Mouse (Mus musculus) gastrocnemius, adult 8-10 months (tissue): Measurements from ENCODE around the gene H2-Ab1. TPM values are rescaled to one million over a fixed set of nuclear protein-coding genes. Genes with fewer than 3 reads are reported as not detected.
"Not testable (repeated sequence)": the region's sequence is repeated elsewhere in the genome, so short reads cannot be mapped to it uniquely, and the experiment has no call there.

Source experiments
- DNase-seq, 2 experiments: peaks; one replicate each; pipeline ENCODE4 v3.0.0; 2022; ENCODE audit warnings: low spot score in 2 of 2
- total RNA-seq, 4 experiments: library from RNA; stranded (reverse); gene quantifications; 2 replicates each; pipeline ENCODE4 v1.2.4; 2022

Gene H2-Ab1
- 1 to 10 TPM; 2.3 to 4.7 (median 3.9) TPM for total RNA-seq

DNA sequence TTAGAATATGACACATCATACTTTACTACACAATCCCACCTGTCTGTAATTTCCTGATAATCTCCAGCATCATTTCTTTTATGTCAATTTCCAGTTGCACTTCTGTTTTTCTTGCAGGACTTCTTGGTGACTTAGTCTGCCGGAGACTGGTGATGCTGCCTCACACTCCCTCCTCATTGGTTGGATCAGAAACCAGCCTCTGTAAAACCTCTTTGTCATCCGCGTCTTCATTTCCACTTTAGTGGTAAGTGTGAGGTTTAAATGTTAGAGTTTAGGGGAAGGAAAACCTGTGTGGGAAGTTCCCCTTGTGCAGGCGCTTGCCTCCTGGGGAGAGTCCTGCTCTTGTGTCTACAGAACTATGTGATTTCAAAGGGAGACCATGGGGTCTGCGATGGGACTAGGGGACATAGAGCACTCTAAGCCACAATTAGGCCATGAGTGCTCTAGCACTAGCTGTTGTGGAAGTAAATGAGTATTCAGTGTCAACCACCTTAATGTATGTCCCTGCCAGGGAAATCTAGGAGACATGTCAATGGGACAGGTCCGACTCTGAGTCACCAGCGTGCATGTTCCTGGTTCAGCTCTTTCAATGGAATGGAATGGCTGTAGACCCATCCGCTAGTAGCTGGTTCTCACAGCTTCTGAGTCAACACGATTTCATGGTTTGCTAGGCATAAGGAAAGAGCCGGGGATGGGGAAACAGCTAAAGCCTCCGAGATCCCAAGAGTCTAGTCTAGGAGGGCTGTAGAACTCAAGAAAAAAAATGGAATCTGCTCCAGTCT, at the start of gene H2-Ab1:
Gene H2-Ab1, plus strand, starts transcription at position 96 of the 782 bp plus-strand sequence.
- DNase-seq = peak; percentile 41 to 42

DNA sequence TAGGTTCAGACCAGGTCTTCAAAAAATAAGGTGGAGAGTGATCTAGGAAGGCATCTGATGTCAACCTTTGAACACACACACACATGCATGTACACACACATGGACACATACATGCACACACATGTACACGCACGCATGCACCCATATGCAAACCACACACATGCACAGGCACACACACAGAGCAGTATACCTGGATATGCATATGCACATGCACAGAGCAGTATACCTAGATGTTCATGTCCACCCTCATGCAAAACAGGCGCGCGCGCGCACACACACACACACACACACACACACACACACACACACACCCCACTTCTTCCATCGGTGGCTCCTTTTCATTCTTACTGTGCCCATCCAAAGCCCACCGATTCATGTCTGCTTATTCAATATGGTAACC, 49.6 kb upstream of the H2-Ab1 start:
- peak in 1 of 2 experiments; percentile 2 for DNase-seq

DNA sequence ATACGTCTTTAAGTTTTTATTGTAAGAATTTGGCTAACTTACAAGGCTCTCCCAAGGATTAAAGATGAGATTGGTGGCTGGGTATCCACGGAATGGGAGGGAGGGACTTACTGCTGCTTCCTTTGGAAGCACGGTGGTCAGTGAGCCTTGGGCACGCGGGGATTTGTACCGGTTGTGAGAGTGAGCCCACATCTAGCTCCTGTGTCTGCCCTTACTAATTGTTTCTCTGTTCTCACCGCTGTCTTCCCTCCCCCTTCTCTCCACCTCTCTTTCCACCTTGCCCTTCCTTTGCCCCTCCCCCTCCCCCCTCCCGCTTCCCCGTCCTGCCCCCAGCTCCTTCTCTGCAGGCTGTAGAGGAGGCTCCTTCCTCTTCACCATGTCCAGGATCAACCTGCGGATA, 49.1 kb upstream of the H2-Ab1 start:
- peak in 1 of 2 experiments; percentile 1 for DNase-seq

DNA sequence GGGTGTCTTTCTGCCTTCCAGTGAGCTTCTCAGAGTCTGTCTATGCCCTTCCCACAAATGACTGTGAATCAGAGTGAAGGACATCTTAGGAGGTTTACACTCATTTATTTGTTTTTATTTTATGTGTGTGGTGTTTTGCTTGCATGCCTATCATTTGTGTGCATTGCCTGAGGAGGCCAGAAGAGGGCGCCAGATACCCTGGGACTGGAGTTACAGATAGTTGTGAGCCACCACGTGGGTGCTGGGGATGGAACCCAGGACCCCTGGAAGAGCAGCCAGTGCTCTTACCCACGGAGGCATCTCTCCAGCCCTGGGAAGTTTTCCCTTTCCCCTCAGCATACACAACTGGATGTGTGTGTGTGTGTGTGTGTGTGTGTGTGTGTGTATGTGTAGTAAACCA, 47.8 kb upstream of the H2-Ab1 start:
- DNase-seq = no peak

DNA sequence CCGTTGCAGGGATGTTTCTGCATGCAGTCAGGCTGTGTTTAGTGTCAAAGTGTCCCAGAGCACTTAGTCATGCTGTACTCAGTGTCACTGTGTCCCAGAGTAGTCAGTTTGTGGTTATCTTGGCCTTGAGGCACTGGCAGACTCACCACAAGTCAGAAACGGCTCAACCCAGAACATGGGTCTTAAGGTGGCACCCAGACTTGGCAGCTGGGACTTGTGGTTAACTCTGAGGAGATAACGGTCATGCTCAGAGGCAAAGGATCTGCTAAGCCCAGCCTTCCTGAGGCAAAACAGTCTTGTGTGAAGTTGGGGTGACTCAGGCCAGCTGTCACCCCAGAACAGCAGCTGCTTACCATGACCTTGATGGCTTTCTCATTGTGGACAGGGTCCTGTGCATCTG, 46.9 kb upstream of the H2-Ab1 start:
- peak in 1 of 2 experiments; percentile 1 for DNase-seq

DNA sequence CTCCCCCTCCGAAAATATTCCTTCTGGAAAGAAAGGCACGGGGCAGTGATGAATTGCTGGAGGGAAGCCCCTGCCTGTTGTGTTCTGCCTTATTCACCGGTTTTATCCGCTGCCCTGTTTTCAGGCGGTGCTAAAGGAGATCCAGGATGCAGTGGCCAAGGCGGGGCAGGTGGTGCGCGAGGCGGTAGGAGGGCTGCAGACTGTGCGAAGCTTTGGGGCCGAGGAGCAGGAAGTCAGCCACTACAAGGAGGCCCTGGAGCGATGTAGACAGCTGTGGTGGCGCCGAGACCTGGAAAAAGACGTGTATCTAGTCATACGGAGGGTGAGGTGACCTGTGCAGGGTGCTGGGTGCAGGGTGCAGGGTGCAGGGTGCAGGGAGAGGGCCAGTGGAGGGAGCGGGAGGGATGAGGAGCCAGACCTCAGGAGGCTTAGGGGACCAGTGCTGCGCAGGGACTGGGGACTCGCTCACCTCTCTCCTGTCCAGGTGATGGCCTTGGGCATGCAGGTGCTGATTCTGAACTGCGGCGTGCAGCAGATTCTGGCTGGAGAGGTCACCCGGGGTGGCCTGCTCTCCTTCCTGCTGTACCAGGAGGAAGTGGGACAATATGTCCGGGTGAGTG, 45.6 kb upstream of the H2-Ab1 start:
- DNase-seq = no peak

DNA sequence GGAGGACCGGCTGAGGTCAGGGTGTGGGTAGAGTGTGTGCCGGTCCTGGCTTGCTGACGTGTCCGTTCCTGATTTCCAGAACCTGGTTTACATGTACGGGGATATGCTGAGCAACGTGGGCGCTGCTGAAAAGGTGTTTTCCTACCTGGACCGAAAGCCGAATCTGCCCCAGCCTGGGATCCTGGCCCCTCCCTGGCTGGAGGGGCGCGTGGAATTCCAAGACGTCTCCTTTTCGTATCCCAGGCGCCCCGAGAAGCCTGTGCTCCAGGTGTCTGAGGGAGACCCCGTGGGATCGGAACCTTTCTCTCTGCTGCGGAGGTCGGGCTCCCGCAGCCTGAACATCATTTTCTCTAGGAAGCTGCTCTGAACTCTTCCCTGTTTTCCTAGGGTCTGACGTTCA, 43.6 kb upstream of the H2-Ab1 start:
- DNase-seq = no peak

DNA sequence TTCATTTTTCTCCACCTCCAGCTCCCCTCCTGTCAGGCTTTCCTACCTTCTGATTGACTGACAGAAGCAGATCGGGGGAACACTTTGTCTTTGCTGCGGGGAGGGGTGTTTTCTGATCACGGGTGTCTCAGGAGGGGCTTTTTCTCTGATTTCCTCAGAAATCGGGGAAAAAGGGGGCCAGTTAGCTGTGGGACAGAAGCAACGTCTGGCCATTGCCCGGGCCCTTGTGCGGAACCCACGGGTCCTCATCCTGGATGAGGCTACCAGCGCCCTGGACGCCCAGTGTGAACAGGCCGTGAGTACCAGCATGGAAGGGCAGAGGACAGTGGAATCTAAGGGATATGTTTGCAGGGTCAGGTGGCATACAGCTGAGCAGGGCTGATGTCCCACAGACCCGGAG, 42.3 kb upstream of the H2-Ab1 start:
- no peak for DNase-seq

DNA sequence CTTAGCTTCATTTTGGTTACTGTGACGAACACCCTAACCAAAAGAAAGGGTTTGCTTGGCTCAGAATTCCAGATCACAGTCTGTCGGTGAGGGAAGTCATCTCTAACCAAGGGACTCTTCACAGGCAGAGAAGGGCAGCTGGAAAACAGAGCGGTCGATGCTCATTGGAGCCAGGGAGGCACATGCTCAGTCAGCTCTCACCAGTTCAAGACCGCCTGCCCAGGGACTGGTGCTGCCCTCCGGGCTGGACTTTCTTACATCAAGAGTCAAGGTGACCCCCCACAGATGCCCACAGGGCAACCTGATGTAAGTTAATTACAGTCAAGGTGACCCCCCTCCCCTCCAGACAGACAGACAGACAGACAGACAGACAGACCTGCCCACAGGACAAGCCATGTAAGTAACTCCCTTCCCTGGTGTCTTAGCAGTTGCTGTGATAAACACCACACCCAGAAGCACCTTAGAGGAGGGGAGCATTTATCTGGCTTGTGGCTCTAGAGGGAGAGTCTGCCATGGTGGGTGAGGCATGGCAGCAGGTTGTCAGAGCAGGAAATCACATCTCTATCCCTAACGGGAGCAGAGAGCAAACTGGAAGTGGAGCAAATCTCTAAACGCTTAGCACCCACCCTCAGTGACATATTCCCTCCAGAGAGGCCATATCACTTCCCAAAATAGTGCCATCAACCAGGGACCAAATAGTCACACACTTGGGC, 40.1 kb upstream of the H2-Ab1 start:
- DNase-seq = no peak

DNA sequence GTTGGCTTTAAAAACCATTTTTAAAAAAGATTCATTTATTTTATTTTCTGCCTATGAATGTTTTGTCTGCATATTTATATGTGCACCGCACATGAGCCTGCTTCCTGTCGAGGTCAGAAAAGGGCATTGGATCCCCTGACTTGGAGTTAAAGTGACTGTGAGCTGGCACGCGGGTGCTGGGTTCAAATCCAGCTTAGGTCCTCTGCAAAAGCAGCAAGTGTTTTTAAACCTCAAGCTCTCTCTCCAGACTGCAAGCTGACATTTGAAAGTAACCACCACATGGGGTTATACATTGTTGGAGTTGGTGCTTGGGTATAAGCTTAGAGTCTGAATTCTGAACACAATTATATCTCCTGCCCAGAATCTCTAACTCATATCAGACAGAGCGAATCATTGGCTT, 39.5 kb upstream of the H2-Ab1 start:
- no peak for DNase-seq

DNA sequence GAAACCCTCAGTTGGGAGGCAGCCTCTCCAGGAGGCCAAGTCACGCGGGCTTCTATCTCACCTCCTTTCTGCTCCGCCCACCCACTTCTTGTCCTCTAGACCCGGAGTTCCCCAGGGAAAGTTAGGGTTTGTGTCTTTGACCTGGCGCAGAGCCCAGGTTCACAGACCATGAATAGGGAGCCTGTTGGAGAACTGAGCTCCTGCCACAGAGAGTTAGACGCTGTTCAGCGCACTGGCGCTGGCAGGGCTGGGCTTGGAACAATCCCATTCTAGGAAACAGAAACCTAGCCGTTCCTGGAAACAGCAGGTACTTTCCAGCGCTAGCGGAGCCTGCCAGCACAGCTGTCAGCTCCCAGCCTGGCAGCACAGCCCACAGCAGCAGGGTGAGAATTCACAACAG, 38.8 kb upstream of the H2-Ab1 start:
- DNase-seq = peak; percentile 79 to 86

DNA sequence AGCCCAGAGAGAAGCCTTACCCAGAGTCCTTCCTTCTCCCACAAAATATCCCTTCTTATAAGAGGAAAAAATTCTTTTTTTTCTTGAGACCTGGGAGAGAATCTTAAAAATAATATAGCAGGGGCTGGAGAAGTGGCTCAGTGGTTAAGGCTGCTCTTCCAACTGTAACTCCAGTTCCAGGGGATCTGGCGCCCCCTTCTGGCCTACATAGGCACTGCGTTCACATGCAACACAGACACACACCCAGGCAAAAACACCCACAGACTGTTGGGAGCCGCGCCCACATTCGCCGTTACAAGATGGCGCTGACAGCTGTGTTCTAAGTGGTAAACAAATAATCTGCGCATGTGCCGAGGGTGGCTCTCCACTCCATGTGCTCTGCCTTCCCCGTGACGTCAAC, 38.4 kb upstream of the H2-Ab1 start:
- DNase-seq = peak; percentile 46 to 48

DNA sequence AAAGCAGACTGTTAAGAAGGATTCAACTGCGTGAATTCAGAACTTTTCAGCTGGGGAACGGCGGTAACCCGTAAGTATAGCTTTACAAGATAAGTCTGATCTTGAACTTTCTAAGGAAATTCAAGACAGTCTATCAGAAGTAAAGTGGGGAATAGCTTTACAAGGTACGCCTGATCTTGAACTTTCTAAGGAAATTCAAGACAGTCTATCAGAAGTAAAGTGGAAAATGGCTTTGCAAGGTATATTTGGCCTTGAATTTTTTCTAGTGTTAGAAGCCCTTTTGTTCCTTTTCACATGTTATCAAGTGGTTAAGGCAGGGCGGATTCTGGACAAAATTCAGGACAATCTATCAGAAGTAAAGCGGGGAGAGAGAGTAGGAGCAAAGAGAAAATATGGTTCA, 37.7 kb upstream of the H2-Ab1 start:
- DNase-seq = not testable (repeated sequence)

DNA sequence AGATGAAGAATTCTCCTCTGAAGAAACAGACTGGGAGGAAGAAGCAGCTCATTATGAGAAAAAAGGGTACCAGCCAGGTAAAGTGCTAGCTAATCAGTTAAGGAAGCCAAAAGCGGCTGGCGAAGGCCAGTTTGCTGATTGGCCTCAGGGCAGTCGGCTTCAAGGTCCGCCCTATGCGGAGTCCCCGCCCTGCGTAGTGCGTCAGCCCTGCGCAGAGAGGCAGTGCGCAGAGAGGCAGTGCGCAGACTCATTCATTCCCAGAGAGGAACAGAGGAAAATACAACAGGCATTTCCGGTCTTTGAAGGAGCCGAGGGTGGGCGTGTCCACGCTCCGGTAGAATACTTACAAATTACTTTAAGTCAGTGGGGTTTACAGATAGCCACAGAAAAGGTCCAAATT, 37.1 kb upstream of the H2-Ab1 start:
- DNase-seq = not testable (repeated sequence)

DNA sequence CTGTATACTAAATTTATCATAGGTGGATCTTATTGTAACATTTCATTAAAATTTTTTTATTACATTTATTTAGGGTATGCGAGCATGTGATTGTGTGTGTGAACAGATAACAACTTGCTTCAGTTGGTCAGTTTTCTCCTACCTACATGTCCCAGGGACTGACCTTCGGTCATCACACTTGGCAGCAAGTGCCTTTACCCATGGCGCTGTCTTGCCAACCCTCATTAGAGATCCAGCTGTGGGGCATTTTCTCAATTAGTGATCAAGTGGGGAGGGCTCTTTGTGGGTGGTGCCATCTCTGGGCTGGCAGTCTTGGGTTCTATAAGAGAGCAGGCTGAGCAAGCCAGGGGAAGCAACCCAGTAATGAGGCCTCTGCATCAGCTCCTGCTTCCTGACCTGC, 32.7 kb upstream of the H2-Ab1 start:
- no peak for DNase-seq

DNA sequence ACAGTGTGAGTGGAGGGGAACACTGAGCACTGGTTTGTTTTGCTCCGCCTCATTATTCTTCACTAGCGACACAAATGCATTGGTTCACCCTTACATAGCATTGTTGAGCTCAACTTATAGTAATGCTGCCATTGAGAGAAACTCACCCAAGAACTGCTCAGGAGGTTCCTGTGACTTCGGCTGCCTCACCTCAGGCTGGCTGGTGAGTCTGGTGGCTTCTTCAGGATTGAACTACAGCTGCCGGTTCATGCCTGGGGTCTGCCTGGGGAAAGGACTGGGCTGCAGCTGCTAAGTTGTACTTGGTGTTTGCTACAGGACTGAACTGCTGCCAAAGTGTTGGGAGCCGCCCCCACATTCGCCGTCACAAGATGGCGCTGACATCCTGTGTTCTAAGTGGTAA, 32.1 kb upstream of the H2-Ab1 start:
- no peak for DNase-seq

DNA sequence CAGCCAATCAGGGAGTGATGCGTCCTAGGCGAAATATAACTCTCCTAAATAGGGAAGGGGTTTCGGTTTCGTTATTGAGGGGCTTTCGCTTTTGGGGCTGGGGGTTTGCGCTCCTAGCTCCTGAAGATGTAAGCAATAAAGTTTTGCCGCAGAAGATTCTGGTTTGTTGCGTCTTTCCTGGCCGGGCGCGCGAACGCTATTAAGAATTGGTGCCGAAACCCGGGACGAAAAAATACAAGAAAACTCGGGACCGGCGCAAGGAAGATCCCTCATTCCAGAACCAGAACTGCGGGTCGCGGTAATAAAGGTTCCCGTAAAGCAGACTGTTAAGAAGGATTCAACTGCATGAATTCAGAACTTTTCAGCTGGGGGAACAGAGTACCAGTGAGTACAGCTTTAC, 31.6 kb upstream of the H2-Ab1 start:
- not testable (repeated sequence) for DNase-seq

DNA sequence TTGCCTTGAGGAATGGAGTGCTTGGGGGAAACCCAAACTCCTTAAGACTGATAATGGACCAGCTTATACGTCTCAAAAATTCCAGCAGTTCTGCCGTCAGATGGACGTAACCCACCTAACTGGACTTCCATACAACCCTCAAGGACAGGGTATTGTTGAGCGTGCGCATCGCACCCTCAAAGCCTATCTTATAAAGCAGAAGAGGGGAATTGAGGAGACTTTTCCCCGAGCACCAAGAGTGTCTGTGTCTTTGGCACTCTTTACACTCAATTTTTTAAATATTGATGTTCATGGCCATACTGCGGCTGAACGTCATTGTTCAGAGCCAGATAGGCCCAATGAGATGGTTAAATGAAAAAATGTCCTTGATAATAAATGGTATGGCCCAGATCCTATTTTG, 26.5 kb upstream of the H2-Ab1 start:
- peak in 1 of 2 experiments; percentile 23 for DNase-seq

DNA sequence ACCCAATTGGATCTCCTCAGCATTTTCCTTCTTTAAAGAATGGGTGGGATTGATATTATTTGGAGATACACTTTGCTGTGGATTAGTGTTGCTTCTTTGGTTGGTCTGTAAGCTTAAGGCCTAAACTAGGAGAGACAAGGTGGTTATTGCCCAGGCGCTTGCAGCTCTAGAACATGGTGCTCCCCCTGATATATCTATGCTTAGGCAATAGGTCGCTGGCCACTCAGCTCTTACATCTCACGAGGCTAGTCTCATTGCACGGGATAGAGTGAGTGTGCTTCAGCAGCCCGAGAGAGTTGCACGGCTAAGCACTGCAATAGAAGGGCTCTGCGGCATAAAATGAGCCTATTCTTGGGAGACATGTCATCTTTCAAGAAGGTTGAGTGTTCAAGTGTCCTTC, 25.5 kb upstream of the H2-Ab1 start:
- DNase-seq = not testable (repeated sequence)

DNA sequence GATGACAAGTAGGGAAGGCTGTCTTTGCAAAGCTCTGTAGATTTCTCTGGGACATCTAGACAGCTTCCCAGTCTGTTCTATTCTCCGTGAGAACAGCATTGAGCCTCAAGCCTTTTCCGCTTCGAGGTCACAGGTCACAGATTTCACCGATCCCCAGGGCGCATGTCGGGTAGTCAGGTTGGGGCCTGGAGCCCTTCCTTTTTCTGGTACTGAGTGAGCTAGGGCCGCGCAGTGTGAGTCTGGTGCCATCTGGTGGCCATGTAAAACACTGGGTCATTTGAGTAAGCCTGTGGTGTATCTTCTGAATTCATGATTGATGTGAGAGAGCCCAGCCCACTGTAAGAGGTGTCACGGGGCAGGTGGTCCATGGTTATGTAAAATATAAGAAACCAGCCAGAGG, 22.6 kb upstream of the H2-Ab1 start:
- peak; percentile 63 to 67 for DNase-seq

DNA sequence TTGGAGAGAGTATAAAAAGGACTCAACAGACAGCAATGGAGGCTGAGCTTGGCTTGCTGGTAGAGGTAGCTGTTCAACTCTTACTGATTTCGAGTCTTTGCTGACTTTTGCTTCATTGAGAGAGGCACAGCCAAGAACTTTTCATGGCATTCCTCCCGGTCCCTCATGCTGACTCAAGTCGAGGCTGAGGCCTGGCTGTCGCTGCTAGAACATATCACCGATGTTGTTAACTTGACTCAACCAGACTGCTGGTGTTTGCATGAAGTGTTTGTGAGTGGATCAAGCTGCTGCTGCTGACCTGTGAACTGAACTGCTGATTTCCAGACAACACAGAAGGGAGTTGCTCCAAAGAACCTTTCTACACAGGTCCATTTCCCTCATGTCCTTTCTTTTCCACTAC, 20.8 kb upstream of the H2-Ab1 start:
- DNase-seq = no peak

DNA sequence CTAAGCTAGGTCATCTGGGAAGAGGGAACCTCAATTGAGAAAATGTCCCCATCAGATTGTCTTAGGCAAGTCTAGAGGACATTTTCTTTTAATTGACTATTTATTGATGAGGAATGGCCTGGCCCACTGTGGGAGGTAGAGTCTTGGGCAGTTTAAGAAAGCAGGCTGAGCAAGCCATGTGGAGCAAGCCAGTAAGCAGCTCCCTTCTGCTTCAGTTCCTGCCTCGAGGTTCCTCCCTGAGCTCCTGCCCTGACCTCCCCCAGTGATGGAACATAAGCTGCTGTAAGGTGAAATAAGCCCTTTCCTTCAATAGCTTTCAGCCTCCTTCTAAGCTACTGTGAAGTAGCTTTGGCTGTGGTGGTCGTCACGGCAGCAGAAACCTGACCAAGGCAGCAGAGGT, 19.7 kb upstream of the H2-Ab1 start:
- DNase-seq = no peak
